Comparison of ENCODE assay signal across 17 mouse cellular contexts in genomic region chr10:95801443-95801811, GRCm38 (mm10). TPM values are rescaled to one million over a fixed set of nuclear protein-coding genes. Genes with fewer than 3 reads are reported as not detected.
DNase-seq lines count a peak whose midpoint lies in the region; ATAC-seq lines count a peak whose summit lies in the region.
"Had no signal": no experiment of that assay in that cellular context is flagged by ENCODE, and none has a peak within 500 bp of the region (broad histone marks: within the 10 kb centered on the region; RNA-seq: fewer than 3 reads in every experiment).

No protein-coding gene starts in this region.

- H3K9ac ChIP-seq in forebrain, embryonic 16.5 days (replicated peaks; ENCODE audit: low read depth, low read length): no peak overlapping the region
- H3K9ac ChIP-seq in forebrain, embryonic 13.5 days: no peak overlapping the region
- H3K9ac ChIP-seq: liver, embryonic 15.5 days had no signal

- no peaks in the 10 kb centered on the region for H3K36me3 ChIP-seq in forebrain, embryonic 16.5 days (ENCODE audit: control insufficient read depth, insufficient read depth)
- H3K36me3 ChIP-seq in forebrain, embryonic 13.5 days (ENCODE audit: poor library complexity, severe bottlenecking): no peaks in the 10 kb centered on the region
- H3K36me3 ChIP-seq: liver, embryonic 15.5 days had no signal

- no peak overlapping the region for H3K27ac ChIP-seq in forebrain, embryonic 16.5 days (ENCODE audit: low read length)
- no peak overlapping the region for H3K27ac ChIP-seq in forebrain, embryonic 13.5 days
- H3K27ac ChIP-seq: left cerebral cortex, adult 2 months; liver, embryonic 15.5 days had no signal

- intact Hi-C loops in heart, postnatal 10 days (cut with DNase I): no loop called here

- H3K4me3 ChIP-seq in forebrain, embryonic 16.5 days (replicated peaks; ENCODE audit: low read length): no peak overlapping the region
- H3K4me3 ChIP-seq in forebrain, embryonic 13.5 days: no peak overlapping the region
- H3K4me3 ChIP-seq: erythroblast, embryonic 14.5 days; left cerebral cortex, adult 2 months; liver, embryonic 15.5 days; megakaryocyte, embryonic 14.5 days had no signal

- 24% methylated on average over 2 of the region's 2 CpGs for WGBS in forebrain, embryonic 16.5 days
- WGBS in forebrain, embryonic 13.5 days: 36% methylated on average over 2 of the region's 2 CpGs

- H3K27me3 ChIP-seq in forebrain, embryonic 16.5 days (replicated peaks; ENCODE audit: control insufficient read depth, insufficient read depth, low read length): no peaks in the 10 kb centered on the region
- no peaks in the 10 kb centered on the region for H3K27me3 ChIP-seq in forebrain, embryonic 13.5 days
- H3K27me3 ChIP-seq: liver, embryonic 15.5 days had no signal

- peak; percentile 21 for DNase-seq in kidney, adult 18-20 months
- DNase-seq in kidney, adult 8-10 months: no peak
- peak; percentile 31 for DNase-seq in cerebellum, adult 11-12 months
- peak; percentile 45 to 60 for DNase-seq in heart, postnatal 10 days
- DNase-seq in urinary bladder, postnatal 4 days (ENCODE audit: low spot score in 2 of 2): no peak
- no peak for DNase-seq in retina, postnatal 1 day

- no peaks in the 10 kb centered on the region for H3K9me3 ChIP-seq in forebrain, embryonic 16.5 days (ENCODE audit: control insufficient read depth, low read length)
- H3K9me3 ChIP-seq in forebrain, embryonic 13.5 days (replicated peaks): no peaks in the 10 kb centered on the region; the same call in 1 of the 2 replicates
- H3K9me3 ChIP-seq: liver, embryonic 15.5 days had no signal

- H3K4me1 ChIP-seq in forebrain, embryonic 16.5 days (replicated peaks; ENCODE audit: control insufficient read depth, insufficient read depth, low read length): peaks cover 7% of the 10 kb centered on the region
- peaks cover 6% of the 10 kb centered on the region; the same call in 1 of the 2 replicates for H3K4me1 ChIP-seq in forebrain, embryonic 13.5 days
- H3K4me1 ChIP-seq: liver, embryonic 15.5 days; megakaryocyte, embryonic 14.5 days had no signal

- H3K4me2 ChIP-seq in forebrain, embryonic 16.5 days (ENCODE audit: low read length): no peak overlapping the region
- no peak overlapping the region for H3K4me2 ChIP-seq in forebrain, embryonic 13.5 days
- H3K4me2 ChIP-seq: liver, embryonic 15.5 days had no signal

- 0 out of 2 replicates have a peak, but pooled peaks have one; percentile 47 for ATAC-seq in forebrain, embryonic 16.5 days
- ATAC-seq in forebrain, embryonic 13.5 days: no peak

RNA-seq across cellular contexts. Expression of gene Gm33543, which starts 41.3 kb away (rescaled TPM):
- polyA plus RNA-seq in forebrain, embryonic 16.5 days (2015; fragmentation: Nextera tagmentation; extraction: Ambion mirVana): not detected in 2 replicates
- not detected in 2 replicates for polyA plus RNA-seq in forebrain, embryonic 13.5 days (2015; fragmentation: Nextera tagmentation; extraction: Ambion mirVana)
- 1 to 10 TPM in 1 of 2 experiments, under 1 TPM in 1; 0.64 to 1.6 TPM for total RNA-seq in heart, postnatal 10 days (2021)
- total RNA-seq: adrenal gland, adult 2 months; common myeloid progenitor, adult 5-6 weeks; left cerebral cortex, adult 2 months; MEL had no signal
- polyA plus RNA-seq: adrenal gland, adult 2 months; erythroblast, embryonic 14.5 days; intestine, embryonic 14.5 days; urinary bladder, adult 2 months had no signal

Comparison
In these comparisons a context has a peak if more than half of its experiments do, and no peak if none do; other contexts are left out.
1. DNase-seq: peak in kidney, adult 18-20 months (single experiment), cerebellum, adult 11-12 months (single experiment) and heart, postnatal 10 days (2 of 2); none in kidney, adult 8-10 months (0 of 2), urinary bladder, postnatal 4 days (0 of 2) and retina, postnatal 1 day (single experiment).